Mouse (Mus musculus): ENCODE data around the gene Epc2.

The Epc2 gene

DNA sequence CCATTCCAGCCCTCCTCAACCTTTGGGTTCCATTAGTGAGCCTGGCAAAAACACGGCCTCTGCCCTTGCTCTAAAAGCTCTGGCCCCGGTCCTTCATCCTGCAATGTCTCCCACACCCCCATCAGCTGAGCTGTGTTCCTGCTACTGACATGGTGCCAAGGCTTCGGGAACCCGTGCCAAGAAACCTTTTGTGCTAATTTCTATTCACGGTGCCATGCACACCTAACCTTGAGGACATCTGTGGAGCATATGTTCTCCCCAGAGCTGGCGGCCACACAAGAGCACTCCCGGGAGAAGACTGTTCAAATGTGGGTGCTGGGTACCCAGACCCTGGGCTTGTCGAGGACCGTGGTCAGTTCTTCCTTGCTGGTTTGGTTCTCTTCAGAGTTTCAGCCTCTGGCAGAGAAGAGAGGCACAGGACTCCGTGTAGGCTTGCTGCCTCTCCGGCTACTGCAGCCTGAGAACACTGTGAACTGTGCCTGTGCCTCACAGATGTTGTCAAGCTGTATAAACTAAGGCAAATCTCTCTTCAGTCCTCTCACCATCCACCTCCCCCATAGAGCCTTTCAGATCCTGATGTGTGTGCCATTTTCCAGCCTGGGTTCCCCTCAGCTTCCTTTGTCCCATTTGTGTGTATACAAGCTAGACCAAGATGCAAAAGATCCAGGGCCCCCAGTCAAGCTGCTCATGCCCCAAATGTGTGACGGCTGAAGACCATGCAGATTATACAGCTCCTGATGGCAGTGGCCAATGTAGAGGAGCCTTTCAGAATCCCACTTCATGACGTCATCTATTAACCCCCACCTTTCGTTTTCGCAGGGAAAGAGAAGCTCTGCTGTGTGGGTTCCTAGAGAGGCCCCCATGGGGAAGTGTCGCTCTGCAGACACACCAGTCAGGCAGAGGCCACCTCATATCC lies 118.8 kb downstream of the Epc2 start:
- in situ Hi-C loops (cut with MboI, MseI), result no loop called here

DNA sequence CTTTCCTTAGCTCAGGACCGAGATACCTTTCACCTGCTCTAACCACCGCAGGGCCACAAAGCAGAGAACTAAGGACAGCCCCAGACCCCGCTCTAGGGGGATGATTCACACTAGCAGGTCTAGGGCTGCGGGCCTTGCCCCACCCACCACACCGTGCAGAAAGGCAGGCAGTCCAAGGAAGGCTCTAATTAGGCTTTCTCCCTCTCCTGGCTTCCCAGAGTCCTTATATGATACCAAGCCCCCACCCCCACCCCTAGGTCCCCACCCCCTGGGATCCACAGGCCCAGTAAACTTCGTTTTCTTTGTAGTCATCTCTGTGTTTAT lies 119.5 kb downstream of the Epc2 start:
- in situ Hi-C loops (cut with MboI, MseI), result no loop called here

DNA sequence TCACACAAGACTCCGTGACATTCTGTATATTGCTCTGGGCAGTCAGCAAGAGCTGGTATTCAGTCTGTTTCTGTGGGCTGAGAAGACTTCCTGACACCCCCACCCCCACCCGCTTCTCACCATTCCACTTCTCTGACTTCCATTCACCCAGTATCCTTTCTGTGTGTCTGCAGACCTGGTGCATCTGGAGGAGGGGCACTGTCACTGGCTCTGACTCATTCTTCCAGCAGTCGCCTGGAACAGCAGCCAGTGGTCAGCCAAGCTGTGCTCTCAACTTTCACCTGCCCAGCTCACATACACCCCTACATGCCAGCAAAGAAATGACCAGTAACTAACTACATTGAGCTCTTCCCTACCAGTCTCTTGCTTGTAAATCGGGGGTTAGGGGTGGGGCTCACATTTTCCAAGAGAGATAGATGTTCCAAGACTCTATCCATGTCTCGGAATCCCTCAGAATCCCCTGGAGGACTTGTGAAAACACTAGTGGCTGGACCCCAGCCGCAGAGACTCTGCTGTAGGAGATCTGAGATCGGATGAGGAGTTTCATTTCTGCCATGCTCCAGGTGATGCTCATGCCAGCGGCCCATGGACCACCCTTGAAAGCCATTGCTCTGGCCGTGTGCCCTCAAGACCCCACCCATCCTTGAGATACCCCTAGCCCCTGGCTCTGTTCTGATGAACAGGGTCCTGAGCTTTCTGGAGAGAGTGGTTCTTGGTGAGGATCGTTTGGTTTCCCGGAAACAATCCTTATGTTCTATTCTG lies 120.1 kb downstream of the Epc2 start:
- in situ Hi-C loops (cut with MboI, MseI), result no loop called here

DNA sequence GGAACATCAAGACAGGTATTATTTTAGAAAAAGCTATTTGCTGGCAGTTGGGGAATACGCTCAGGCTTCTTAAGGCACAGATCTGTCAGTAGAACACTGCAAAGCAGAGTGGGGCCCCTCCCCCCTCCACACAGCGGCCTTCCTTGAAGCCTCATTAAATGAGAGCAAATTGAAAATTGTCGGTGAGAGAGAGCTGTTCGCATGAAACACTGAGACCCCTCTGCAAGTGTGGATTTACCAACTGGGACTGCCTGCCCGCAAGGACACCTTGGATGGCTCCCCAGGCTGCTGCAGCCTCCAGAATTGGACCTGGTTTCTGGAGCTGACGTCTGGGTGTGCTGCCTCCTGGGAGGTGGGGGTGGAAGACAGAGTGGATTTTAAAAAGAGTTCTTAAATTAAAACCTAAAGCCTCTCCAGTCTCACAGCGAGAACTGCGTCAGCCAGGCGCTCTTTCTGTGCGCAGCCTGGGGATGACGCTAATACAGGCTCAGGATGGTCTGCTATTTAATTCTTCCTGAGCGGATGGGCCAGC lies 120.9 kb downstream of the Epc2 start:
- in situ Hi-C loops (cut with MboI, MseI), result no loop called here

- in situ Hi-C loops (cut with MboI, MseI), result no loop called here
Measured at GRCm38 (mm10) chr2:49572684-49573083, 121.4 kb downstream of the Epc2 start.

- in situ Hi-C loops (cut with MboI, MseI), result no loop called here
Measured at GRCm38 (mm10) chr2:49573282-49573681, 122.0 kb downstream of the Epc2 start.

DNA sequence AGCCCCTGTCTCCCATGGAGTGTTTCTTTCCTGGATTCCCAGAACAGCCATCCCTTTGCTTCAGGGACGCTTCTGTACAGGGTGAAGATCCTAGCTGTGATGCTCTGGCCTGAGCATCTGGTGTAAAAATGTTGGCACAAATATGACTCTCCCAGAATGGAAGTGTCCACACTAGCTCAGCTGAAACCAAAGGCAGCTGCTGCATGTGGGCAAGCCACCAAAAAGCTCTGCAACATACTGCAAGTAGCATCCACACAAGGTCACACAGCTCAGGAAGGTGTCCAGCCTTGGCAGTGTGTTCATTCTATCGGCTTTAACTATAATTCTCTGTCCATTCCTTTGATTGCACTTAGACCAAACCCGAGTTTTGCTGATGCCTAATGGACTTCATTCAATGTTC lies 129.3 kb downstream of the Epc2 start:
- in situ Hi-C loops (cut with MboI, MseI), result no loop called here

DNA sequence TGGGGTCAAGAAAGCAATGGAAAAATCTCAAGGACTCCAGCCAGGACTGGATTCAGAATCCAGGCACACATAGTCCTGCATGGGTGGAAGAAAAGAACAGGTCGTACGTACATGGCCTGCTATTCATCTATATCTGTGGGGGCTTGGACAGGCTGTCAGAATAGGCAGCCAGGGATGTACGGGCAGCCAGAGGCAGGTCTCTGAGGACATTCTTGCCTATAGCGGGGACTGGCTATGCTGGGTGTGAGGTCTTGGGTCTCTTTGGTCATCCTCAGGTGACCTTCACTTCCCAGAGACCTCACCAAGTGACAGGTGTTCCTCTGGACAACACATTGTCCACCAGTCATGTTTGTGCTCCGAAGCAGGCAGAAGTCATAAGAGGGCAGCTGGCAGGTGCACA lies 131.3 kb downstream of the Epc2 start:
- in situ Hi-C loops (cut with MboI, MseI), result no loop called here

GRCm38 (mm10) chr2:49583311-49583710 lies 132.0 kb downstream of the Epc2 start:
- in situ Hi-C loops (cut with MboI, MseI), result no loop called here

DNA sequence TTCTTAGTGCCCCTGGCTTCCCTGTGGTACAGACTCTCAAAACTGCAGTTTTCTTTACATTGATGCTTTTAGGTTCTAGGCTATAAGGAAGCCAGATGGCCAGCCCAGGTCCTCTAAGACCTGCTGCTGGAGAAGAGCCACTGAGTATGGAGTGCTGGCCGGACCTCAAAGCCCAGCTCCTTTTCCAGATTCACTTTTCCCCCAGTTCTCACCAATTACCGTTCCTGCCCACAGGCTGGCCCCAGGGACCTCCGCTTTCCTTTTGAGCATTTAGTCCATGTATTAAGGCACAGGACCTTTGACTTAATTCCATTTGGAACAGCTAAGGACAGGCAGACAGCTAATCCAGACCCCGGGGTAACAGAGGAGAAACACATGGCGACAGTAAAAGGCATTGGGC lies 139.2 kb downstream of the Epc2 start:
- in situ Hi-C loops (cut with MboI, MseI), result no loop called here

- in situ Hi-C loops (cut with MboI, MseI), result no loop called here
Measured at GRCm38 (mm10) chr2:49592926-49593325, 141.6 kb downstream of the Epc2 start.

GRCm38 (mm10) chr2:49594886-49595285 lies 143.6 kb downstream of the Epc2 start:
- in situ Hi-C loops (cut with MboI, MseI), result no loop called here

GRCm38 (mm10) chr2:49596318-49596717 lies 145.0 kb downstream of the Epc2 start:
- in situ Hi-C loops (cut with MboI, MseI), result no loop called here

- in situ Hi-C loops (cut with MboI, MseI), result no loop called here
Measured at GRCm38 (mm10) chr2:49600021-49600681, 148.9 kb downstream of the Epc2 start.
